Mouse (Mus musculus) intestine, postnatal 0 days (tissue): ENCODE results near the gene Phlpp1. TPM values are rescaled to one million over a fixed set of nuclear protein-coding genes. Genes with fewer than 3 reads are reported as not detected.
A peak's percentile ranks its signal among the peaks of the same experiment; 100 is the strongest.

Experiments used
- ATAC-seq: fragments of 200-750 bp; cut with Nextera tagmentation; 2 replicates; pipeline ENCODE4 v1.8.0; 2017; ENCODE audit warnings: mild to moderate bottlenecking, moderate TSS enrichment, moderate library complexity
- H3K27ac ChIP-seq: fragments of 300-500 bp; sonication (generic); 2 replicates; pipeline ENCODE4 v1.5.1; 2014; ENCODE audit warnings: mild to moderate bottlenecking, low read depth, low read length, moderate library complexity
- H3K27me3 ChIP-seq: fragments of 300-500 bp; sonication (generic); replicated peaks from 2 replicates; pipeline ENCODE4 v1.6.1; 2014; ENCODE audit warnings: low read length, mixed read lengths; ENCODE audit not compliant: control insufficient read depth, insufficient read depth
- H3K36me3 ChIP-seq: fragments of 300-500 bp; sonication (generic); 2 replicates; pipeline ENCODE4 v1.6.1; 2014; ENCODE audit warnings: mild to moderate bottlenecking, moderate library complexity; ENCODE audit not compliant: control insufficient read depth, insufficient read depth
- H3K4me1 ChIP-seq: fragments of 300-500 bp; sonication (generic); replicated peaks from 2 replicates; pipeline ENCODE4 v1.6.1; 2014; ENCODE audit warnings: antibody characterized with exemption, low read length, mixed read lengths; ENCODE audit not compliant: control insufficient read depth, insufficient read depth
- H3K4me2 ChIP-seq: fragments of 300-500 bp; sonication (generic); replicated peaks from 2 replicates; pipeline ENCODE4 v1.6.1; 2014; ENCODE audit warnings: low read depth, mild to moderate bottlenecking, moderate library complexity
- H3K4me3 ChIP-seq: fragments of 300-500 bp; sonication (generic); 2 replicates; pipeline ENCODE4 v1.5.1; 2014; ENCODE audit warnings: low read depth, low read length
- H3K9ac ChIP-seq: fragments of 300-500 bp; sonication (generic); 2 replicates; pipeline ENCODE4 v1.6.1; 2014; ENCODE audit warnings: mild to moderate bottlenecking, low read depth, low read length
- H3K9me3 ChIP-seq: fragments of 300-500 bp; sonication (generic); 2 replicates; pipeline ENCODE4 v1.6.1; 2016; ENCODE audit warnings: mixed run types; ENCODE audit not compliant: control insufficient read depth
- CTCF ChIP-seq: sonication (generic); IDR thresholded peaks from 2 replicates; pipeline ENCODE4 v1.5.1; 2016; ENCODE audit warnings: low read depth, mild to moderate bottlenecking, control low read depth, antibody characterized with exemption, moderate library complexity
- WGBS: fragments of 180-500 bp; shearing (Covaris S2); extraction: QIAGEN DNeasy Blood & Tissue Kit; methylation state at CpG from one replicate; pipeline ENCODE4 v1.1.7; 2014; 5-methylcytosine and 5-hydroxymethylcytosine counted together
- polyA plus RNA-seq: library from polyadenylated mRNA; unstranded; fragments of >200 nt; fragmentation: Nextera tagmentation; extraction: Ambion mirVana; gene quantifications from 2 replicates; pipeline ENCODE4 v1.2.1, GENCODE M21; 2015

Phlpp1 gene
- polyA plus RNA-seq, 1 experiment from 2014 or later = 1.6 TPM

- H3K4me2 ChIP-seq = no peak overlapping the region
- H3K9ac ChIP-seq = no peak overlapping the region
- no peaks in the 10 kb centered on the region for H3K9me3 ChIP-seq
- no peaks in the 10 kb centered on the region for H3K4me1 ChIP-seq
- WGBS = 63% methylated on average over 8 of the region's 8 CpGs
- no peak overlapping the region for H3K27ac ChIP-seq
- no peaks in the 10 kb centered on the region for H3K27me3 ChIP-seq
- no peaks in the 10 kb centered on the region for H3K36me3 ChIP-seq
- H3K4me3 ChIP-seq = no peak overlapping the region
- TF ChIP-seq CTCF = no peak
- ATAC-seq = no peak
Observed at GRCm38 (mm10) chr1:106177868-106178790, 6.6 kb downstream of the Phlpp1 start.

GRCm38 (mm10) chr1:106183701-106184100 lies 12.1 kb downstream of the Phlpp1 start:
- ATAC-seq = no peak
- WGBS = 83% methylated on average over 2 of the region's 2 CpGs

DNA sequence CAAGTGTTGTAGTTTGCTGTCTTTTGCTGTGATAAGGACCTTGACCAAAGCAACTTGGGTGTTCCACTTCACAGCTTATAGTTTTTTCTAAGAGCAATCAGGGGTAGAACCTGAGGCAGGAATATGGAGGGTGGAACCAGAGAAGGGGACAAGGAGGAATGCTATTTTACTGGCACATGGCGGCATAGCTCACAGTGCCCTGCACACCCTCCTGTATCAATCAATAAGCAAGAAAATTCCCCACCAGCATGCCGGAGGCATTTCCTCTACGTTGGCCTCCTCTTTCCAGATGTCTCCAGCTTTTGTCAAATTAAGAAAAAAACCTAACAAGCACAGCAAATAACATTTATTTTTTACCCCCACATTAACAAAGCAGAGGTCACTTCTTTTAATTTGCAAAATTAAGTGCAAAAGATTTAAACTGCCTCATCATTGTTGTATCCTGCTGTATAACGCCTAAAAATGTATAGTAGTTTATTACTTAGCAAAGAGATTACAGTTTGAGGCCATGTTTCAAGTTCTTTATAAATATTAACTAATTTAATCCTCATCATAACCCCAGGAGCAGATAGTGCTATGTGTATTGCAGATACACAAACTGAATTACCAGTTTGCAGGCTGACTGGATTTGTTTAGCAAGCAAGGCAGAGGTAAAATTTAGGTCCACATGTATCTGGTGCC lies 13.4 kb downstream of the Phlpp1 start:
- no peak overlapping the region for H3K4me3 ChIP-seq
- WGBS = 29% methylated on average over 4 of the region's 4 CpGs
- no peak overlapping the region for H3K4me2 ChIP-seq
- H3K9me3 ChIP-seq = no peaks in the 10 kb centered on the region
- no peak for ATAC-seq
- TF ChIP-seq CTCF = no peak
- peaks cover 11% of the 10 kb centered on the region; the same call in 1 of the 2 replicates for H3K4me1 ChIP-seq
- H3K36me3 ChIP-seq = no peaks in the 10 kb centered on the region
- no peaks in the 10 kb centered on the region for H3K27me3 ChIP-seq
- H3K27ac ChIP-seq = 0 out of 2 replicates have a peak overlapping the region, but pooled peaks have one; percentile 2
- H3K9ac ChIP-seq = no peak overlapping the region

More at GRCm38 (mm10) chr1:106183701-106184100, 12.1 kb downstream of the Phlpp1 start:
- Histone ChIP-seq H3K27me3 (no peaks in the 10 kb centered on the region), H3K9ac (no peak overlapping the region), H3K4me1 (peaks cover 8% of the 10 kb centered on the region; the same call in 1 of the 2 replicates), H3K4me3 (no peak overlapping the region), H3K9me3 (no peaks in the 10 kb centered on the region), H3K27ac (no peak overlapping the region), H3K4me2 (no peak overlapping the region), H3K36me3 (no peaks in the 10 kb centered on the region)
- TF ChIP-seq CTCF = no peak

DNA sequence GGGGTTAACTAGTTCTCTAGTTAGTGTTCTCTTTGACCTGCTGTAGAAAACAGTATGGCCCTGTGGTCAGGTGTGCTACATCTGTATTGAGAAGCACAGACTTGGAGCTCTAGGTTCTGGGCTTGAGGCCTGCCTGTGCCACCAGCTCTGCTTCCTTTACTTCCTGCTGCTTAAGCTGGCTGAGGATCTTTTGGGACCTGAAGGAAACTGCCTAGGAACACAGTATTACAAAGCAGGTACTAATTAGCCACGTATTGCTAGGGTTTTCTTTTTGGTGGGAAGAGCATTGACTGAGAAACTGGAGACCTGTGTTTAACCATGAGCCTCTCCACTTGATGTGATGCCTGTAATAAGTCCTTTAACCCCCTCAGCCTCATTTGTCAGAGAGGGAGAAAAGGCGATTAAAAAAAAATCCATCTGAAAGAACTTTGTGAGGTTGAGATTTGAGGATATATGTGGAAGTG lies 13.9 kb downstream of the Phlpp1 start:
- Histone ChIP-seq H3K4me1 (peaks cover 11% of the 10 kb centered on the region; the same call in 1 of the 2 replicates), H3K4me3 (no peak overlapping the region), H3K9me3 (no peaks in the 10 kb centered on the region), H3K27ac (0 out of 2 replicates have a peak overlapping the region, but pooled peaks have one; percentile 2), H3K4me2 (no peak overlapping the region), H3K27me3 (no peaks in the 10 kb centered on the region), H3K9ac (no peak overlapping the region), H3K36me3 (no peaks in the 10 kb centered on the region)
- ATAC-seq = no peak
- 35% methylated on average over 2 of the region's 2 CpGs for WGBS
- TF ChIP-seq CTCF = no peak

DNA sequence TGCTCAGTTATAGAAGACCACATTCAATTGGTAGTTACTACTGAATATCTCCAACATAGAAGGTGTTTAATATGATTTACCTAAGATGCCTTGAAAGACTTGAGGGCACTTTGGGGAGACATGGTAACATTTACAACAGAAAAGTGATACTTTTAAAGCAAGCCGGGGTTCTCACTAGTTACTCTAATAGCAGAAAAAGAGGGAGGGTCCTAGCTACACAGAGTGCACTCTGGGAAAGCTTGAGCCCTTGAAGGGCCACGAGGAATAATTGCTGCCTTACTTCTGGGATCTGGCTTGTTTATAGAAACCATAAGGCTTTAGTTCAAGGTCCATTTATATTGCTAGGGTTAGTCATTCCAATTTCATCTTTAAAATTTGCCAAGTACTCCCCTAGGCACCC lies 14.5 kb downstream of the Phlpp1 start:
- no peak overlapping the region for H3K4me2 ChIP-seq
- WGBS = 32% methylated on average over 2 of the region's 2 CpGs
- H3K27ac ChIP-seq = no peak overlapping the region
- TF ChIP-seq CTCF = no peak
- H3K9me3 ChIP-seq = no peaks in the 10 kb centered on the region
- no peak overlapping the region for H3K4me3 ChIP-seq
- no peak for ATAC-seq
- no peak overlapping the region for H3K9ac ChIP-seq
- H3K36me3 ChIP-seq = no peaks in the 10 kb centered on the region
- H3K4me1 ChIP-seq = peaks cover 11% of the 10 kb centered on the region; the same call in 1 of the 2 replicates
- no peaks in the 10 kb centered on the region for H3K27me3 ChIP-seq

DNA sequence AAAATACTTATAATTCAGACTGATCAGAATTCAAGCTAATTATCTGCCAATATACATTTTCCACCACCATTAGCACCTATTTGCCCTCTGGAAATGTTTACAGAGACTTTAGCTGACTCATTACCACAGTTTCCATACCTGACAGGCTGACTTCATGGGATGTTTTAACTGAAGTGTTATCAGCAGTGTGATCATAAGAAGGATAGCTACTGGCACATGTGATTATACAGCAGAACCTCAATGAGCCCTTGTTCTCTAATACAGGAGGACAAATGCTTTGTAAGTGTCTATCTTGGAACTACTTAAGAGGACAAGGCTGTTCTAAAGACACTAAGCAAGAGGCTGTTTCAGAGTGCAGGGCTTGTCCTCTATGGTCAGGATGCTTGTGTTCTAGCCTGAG lies 15.9 kb downstream of the Phlpp1 start:
- H3K9me3 ChIP-seq = no peaks in the 10 kb centered on the region
- no peak overlapping the region for H3K4me3 ChIP-seq
- peaks cover 11% of the 10 kb centered on the region; the same call in 1 of the 2 replicates for H3K4me1 ChIP-seq
- no peak for ATAC-seq
- no peak for TF ChIP-seq CTCF
- H3K9ac ChIP-seq = no peak overlapping the region
- no peak overlapping the region for H3K4me2 ChIP-seq
- no peaks in the 10 kb centered on the region for H3K27me3 ChIP-seq
- no peak overlapping the region for H3K27ac ChIP-seq
- no peaks in the 10 kb centered on the region for H3K36me3 ChIP-seq
